Comparison of ENCODE assay signal across 19 mouse cellular contexts in the genomic region with DNA sequence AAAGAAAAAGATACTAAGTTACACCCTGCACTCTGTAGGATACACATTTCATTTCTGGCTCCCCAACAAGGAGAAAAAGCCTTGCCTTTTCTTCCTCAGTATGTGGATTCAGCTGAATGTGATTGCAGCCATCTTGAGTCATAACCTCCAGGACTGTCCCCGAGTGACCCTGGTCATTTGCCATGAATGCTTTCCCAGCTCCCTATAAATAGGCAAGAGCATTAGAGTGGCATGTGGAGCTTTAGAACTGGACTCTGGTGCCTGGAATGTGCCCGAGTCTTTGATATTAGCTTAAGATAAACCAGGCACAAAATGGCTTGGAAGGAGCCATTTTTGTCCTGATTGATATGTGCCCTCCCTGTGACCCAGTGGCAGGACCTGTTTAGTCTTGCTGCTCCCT. TPM values are rescaled to one million over a fixed set of nuclear protein-coding genes. Genes with fewer than 3 reads are reported as not detected.
A peak's percentile ranks its signal among the peaks of the same experiment; 100 is the strongest.
DNase-seq lines count a peak whose midpoint lies in the region; ATAC-seq lines count a peak whose summit lies in the region.
"Had no signal": no experiment of that assay in that cellular context is flagged by ENCODE, and none has a peak within 500 bp of the region (broad histone marks: within the 10 kb centered on the region; RNA-seq: fewer than 3 reads in every experiment).

No protein-coding gene starts in this region.

- no peak overlapping the region for H3K27ac ChIP-seq in kidney, embryonic 15.5 days

- no peaks in the 10 kb centered on the region for H3K4me1 ChIP-seq in kidney, embryonic 15.5 days

- ATAC-seq in kidney, embryonic 15.5 days (replicated peaks; ENCODE audit: low FRiP score), result no peak
- ATAC-seq in CD4-positive, CD25-positive, alpha-beta regulatory T cell, adult 4 months, result no peak
- ATAC-seq: forebrain, postnatal 0 days had no signal

- H3K9ac ChIP-seq in kidney, embryonic 15.5 days, result no peak overlapping the region
- H3K9ac ChIP-seq: forebrain, postnatal 0 days; lung, embryonic 14.5 days had no signal

- peak; percentile 7 to 12 for DNase-seq in adrenal gland, postnatal 36 days
- DNase-seq in adrenal gland, adult 8-10 months, result no peak
- DNase-seq in kidney, postnatal 10 days, result peak; percentile 18
- peak; percentile 42 for DNase-seq in gastrocnemius, postnatal 14 days
- peak; percentile 64 for DNase-seq in heart, postnatal 4 days
- no peak for DNase-seq in right cerebral cortex, postnatal 25 days
- DNase-seq: cerebellum, adult 18-20 months; forebrain, postnatal 0 days; lung, embryonic 14.5 days; retina, postnatal 1 day; thymus, postnatal 36 days had no signal

- H3K4me3 ChIP-seq in kidney, embryonic 15.5 days (replicated peaks), result no peak overlapping the region

- H3K9me3 ChIP-seq in kidney, embryonic 15.5 days (replicated peaks), result no peaks in the 10 kb centered on the region

- H3K27me3 ChIP-seq in kidney, embryonic 15.5 days, result no peaks in the 10 kb centered on the region

- no peaks in the 10 kb centered on the region for H3K36me3 ChIP-seq in kidney, embryonic 15.5 days

- 69% methylated on average over 2 of the region's 2 CpGs for WGBS in kidney, embryonic 15.5 days

- no peak overlapping the region for H3K4me2 ChIP-seq in kidney, embryonic 15.5 days
- H3K4me2 ChIP-seq: lung, embryonic 14.5 days had no signal

- intact Hi-C loops in gastrocnemius, postnatal 14 days (cut with DNase I; ENCODE audit: low total_unique reads), result no loop called here

RNA-seq across cellular contexts. Expression of a gene that starts 46.6 kb away (rescaled TPM):
- not detected for total RNA-seq in adrenal gland, postnatal 36 days (2021)
- total RNA-seq in adrenal gland, adult 8-10 months (2022), result under 1 TPM in 1 of 4 experiments, not detected in 3; 0.25 TPM
- polyA plus RNA-seq in kidney, embryonic 15.5 days (2015; fragmentation: Nextera tagmentation; extraction: Ambion mirVana), result 0.18 and 0.19 TPM in 2 replicates
- total RNA-seq in gastrocnemius, postnatal 14 days (2021), result under 1 TPM; 0.70 to 0.71 TPM
- under 1 TPM; 0.18 to 0.45 TPM for total RNA-seq in heart, postnatal 4 days (2021)
- not detected for polyA plus RNA-seq in CD4-positive, CD25-positive, alpha-beta regulatory T cell, adult 4 months (2017; shearing (Covaris generic))
- total RNA-seq: forebrain, postnatal 0 days; granulocyte monocyte progenitor cell, adult 5-6 weeks; layer of hippocampus, adult 8-10 months; megakaryocyte-erythroid progenitor cell, adult 5-6 weeks; monocyte, adult 5-6 weeks had no signal
- polyA plus RNA-seq: forebrain, postnatal 0 days; lung, embryonic 14.5 days; neural tube, embryonic 14.5 days; spleen, adult 2 months had no signal

Comparison
In these comparisons a context has a peak if more than half of its experiments do, and no peak if none do; other contexts are left out.
1. DNase-seq: peak in adrenal gland, postnatal 36 days (2 of 2), kidney, postnatal 10 days (single experiment), gastrocnemius, postnatal 14 days (single experiment) and heart, postnatal 4 days (single experiment); none in adrenal gland, adult 8-10 months (single experiment) and right cerebral cortex, postnatal 25 days (single experiment).